Mouse (Mus musculus): ENCODE results near the gene Elmo3. TPM values are rescaled to one million over a fixed set of nuclear protein-coding genes. Genes with fewer than 3 reads are reported as not detected.

Gene Elmo3
- total RNA-seq (2021) (1 to 10 TPM; 5.3 to 6.5 TPM), polyA plus RNA-seq (2012; rRNA removed) (14.2 and 15.4 TPM in 2 replicates)
- long read RNA-seq, partial matches to known transcripts = 0 of 5 reads
- long read RNA-seq, other reads (novel, unspliced or antisense) = 3 of 5 reads

DNA sequence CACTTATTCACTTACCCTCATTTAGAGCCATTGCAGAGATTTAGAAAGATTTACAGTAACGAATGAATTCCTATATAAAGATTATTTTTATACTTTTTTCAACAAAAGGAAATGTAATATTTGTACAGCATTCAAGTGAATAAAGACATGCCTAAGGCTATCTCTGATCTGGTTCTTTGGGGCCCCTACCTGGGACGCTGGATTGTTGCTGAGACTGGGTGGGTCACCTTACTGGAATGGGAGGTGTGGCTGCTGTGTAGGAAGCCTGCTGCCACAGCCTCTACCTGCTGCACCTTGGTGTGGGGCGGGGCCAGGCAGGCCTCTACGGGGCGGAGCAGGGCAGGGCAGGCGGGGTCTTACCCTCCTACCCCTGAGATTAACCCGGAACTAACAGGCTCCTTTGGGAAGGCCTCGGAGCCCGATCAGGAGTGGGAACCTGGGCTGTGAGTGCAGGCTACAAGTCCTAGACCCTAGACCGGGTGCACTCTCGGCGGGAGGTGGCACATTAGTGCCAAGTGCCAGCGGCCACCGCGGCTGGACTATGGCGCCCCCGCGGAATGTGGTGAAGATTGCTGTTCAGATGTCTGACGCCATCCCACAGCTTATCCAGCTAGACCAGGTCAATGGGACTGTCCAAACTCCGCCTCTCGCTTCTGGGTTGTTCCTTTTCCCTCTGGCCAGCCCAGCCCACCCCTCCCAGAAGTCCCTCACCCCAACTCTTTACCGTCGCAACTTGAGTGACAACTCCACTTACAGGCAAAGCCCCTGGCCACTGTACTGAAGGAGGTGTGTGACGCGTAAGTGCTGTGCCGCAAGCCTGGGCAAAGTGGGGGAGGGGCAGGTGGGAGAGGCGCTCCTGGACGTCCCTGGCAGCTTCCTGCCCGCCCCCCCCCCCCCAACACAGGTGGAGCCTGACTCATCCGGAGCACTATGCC is at the start of gene Elmo3:
Gene Elmo3, plus strand, starts transcription at position 391 of the 935 bp plus-strand sequence.
- DNase-seq = peak; percentile 82

DNA sequence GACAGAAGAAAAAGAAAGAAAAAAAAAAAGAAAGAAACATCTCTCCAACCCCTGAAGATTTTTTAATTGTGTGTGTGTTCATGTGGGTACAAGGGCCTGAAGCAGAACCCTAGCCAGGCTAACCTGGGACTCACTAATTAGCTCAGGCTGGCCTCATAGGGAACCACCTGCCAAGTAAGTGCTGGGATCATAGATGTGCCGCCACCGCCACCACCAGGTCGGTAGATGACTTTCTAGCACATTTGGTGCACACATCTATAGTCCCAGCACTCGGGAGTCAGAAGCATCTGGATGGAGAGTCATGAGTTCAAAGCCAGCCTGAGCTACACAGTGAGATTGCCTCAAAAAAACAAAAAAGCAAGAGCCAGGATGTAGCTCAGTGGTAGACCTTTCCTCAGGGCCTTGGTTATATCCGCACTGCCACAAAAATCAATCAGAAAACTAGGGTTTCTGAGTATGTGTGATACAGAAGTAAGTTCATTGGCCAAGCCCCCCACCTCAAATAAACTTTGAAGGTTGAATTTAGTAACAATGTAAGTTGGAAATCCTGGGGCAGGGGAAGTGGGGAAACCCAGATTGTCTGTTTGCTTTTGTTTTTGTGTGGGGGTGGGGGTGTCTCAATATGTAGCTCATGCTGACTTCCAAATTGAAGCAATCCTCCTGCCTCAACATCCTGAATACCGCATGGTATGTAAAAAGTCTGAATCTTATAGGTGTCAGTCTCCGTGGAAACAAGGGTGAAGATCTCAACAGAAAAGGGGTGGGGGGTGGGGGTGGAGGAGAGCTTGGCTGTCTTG is 47.9 kb upstream of the Elmo3 start:
- no peak for DNase-seq

DNA sequence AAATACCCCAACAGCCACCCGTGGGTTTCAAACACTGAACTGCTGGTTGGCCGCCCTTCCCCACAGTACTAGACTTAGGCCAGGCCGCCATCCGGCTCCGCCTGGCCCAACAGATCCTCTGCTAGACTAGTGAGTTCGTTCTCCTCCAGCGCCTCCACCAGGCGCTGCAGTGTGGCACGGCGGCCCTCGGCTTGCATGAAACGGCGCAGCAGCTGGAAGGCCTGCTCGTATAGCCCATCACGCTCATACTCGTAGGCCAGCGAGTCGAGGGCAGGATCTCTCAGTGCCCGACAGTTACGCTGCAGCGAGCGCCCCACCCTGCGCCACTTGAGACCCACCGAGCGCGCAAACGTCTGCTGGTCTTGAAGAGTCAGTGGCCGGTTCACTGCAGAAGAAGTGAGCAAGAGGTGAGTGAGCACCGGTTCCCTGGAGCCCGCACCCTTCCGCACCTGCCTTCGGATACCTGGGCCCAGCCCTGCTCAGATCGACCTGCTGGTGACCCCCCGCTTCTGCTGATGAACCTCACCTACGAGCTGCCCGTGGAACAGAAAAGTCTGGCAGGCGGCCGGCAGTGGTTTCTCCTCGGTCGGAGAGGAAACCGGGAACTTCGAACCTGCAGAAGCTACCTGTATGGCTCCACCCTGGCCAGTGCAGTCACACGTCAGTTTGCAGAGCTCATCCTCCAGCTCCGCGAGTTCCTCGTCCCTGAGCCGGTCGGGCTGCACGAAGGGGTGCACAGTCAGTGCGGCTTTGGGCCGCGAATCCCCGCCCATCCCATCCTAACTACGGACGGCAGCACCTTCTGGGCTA is 46.3 kb upstream of the Elmo3 start:
- no peak for DNase-seq

DNA sequence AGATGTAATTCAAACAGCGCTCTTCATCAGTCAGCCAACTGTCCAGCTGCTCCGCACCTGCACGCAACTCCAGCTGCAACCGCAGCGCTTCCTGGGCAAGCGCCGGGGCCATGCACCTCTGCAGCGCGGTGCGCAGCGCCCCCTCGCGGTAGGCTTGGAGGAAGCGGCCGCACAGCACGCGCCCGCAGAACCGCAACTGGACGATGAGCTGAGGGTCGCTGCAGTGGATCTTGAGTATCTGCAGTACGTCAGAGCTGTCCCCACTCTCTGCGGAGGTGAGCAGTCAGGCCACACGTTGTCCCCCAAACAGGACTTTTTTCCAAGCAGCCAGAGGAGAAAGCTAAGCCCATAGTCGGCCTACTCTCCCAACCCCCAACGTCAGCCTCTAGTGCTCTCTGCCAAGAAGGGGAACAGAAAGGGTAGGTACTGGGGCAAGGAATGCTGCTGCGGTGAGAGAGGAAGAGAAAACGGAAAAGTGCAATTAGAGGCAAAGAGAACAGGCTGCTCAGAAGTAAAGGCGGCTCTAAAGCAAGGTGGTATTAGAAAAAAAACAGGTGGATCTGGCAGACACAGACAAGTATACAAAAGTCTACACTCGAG is 45.6 kb upstream of the Elmo3 start:
- peak; percentile 81 for DNase-seq

DNA sequence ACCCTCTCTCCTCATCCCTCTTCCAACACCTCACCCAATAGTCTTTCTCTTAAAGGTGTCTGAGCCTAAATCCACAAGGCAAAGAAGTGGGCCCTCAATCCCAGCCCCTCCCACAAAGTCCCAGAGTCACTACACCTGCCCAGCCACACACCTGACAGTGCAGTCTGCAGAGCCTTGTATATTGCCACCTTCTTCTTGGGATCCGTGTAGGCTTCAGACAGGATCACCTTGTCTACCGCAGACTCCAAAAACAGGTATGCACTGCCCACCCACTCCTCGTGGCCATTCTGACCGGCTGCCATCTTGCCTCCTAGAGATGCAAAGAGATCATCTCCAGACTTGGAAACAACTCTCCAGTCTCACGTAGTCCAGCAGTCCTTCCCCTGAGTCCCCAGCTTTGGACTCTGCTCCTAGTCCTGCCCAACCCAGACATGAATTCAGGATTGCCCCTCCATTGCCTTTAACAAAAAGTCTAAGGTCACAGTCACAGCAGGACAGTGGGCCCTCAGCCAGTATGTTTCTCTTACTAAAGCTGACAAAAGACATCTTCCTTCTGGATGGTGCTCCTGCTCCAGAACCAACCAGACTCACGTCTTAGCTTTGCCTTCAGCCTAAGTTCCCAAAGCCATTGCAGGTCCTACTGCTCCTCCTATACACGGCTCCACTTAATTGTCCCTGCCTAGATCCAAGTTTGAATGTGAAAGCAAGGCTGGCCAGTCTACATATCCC is 44.9 kb upstream of the Elmo3 start:
- no peak for DNase-seq

DNA sequence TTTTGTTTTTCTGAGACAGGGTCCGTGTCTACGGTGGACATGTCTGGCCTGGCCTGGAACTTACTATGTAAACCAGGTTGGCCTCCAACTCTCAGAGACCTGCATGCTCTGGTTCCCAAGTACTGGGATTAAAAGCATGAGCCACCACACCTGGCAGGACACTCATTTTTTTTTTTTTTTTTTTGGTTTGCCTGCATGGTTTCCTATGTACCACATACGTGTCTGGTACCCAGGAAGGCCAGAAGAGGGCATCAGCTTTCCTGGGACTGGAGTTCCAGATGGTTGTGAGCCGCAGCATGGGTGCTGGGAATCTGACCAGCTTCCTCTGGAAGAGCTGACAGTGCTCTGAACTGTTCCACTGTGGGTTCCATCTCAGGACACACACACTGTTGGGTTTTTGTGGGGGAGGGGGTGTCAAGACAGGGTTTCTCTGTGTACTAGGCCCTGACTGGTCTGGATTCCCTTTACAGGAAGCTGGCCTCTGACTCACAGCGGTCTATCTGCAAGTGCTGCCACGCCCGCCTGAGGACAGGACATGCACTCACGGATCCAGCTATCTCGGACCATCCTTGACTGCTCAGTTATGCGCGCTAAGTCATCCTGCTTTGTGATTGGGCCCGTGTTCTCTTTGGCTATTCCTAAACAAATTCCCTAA is 43.9 kb upstream of the Elmo3 start:
- DNase-seq = no peak

DNA sequence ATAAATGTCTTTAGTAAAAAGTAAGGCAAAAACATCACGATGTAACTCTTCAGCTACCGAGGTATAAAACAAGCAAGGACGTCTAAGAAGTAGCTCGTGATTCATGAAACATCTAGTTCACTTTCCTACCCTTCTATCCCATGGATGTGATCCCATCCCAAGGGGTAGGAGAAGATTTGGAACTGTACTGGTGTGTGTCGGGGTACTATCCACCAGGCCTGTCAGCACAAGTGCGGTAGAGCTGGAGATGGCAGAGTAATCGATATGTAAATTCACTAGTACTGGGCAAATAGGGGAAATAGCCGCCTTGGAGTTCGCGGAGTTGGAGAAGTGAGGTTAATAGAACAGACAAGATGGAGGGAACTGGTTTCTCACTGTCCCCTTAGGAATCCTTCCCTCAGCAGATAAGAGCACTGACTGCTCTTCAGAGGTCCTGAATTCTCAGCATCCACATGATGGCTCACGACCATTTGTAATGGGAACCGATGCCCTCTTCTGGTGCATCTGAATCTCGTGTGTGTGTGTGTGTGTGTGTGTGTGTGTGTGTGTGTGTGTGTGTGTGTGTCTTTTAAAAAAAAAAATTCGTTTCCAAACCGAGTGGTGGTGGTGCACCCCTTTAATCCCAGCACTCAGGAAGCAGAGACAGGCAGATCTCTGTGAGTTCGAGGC is 42.0 kb upstream of the Elmo3 start:
- no peak for DNase-seq

DNA sequence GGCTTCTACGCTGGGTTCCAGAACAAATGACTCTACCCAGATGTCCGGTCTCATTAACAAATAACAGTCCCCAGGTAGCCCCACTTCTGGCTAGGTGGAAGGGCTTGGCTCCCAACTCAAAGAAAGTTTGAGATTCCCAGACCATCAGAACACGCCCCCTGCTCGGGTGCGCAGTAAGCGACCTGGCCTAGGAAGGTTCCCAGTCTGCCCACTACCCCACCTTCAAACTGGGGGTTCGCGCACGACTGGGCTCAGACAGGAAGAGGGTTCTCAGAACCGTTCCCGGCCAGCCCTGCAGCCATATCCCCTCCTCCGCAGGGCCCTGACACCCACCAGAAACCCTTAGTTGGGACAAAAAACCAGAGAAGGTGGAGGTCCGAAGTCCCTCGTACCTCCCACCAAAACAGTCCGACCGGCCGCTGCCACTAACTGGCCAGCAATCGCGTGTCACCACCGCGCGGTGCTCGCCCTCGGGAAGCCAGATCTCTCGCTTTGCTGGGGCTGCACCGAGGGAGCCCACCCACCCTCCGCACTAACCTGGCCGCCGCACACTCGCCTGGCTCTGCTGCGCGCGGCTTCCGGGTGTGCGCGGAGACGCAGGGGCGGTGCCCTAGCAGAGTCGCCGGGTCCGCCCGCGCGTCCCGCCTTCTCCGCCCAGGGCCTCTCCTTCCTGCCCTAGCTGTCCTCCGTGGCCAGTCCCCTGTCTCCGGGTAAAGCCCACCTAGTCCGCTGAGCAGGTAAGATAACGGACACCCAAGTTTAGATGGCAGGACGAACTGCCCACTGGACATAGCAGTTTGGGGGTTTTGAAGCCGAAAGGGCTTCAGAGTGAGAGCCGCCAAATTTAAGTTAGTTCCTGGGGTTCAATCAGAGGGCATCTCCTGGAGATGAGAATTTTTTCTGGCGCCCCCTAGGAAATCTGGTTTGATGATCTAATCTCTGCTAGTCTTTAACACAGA is 41.1 kb upstream of the Elmo3 start, which contains the start of the genes Tradd and Fbxl8:
Gene Tradd, minus strand, starts transcription at position 586 of the 959 bp plus-strand sequence.
Gene Fbxl8, plus strand, starts transcription at position 625 of the 959 bp plus-strand sequence.
- peak; percentile 90 for DNase-seq

DNA sequence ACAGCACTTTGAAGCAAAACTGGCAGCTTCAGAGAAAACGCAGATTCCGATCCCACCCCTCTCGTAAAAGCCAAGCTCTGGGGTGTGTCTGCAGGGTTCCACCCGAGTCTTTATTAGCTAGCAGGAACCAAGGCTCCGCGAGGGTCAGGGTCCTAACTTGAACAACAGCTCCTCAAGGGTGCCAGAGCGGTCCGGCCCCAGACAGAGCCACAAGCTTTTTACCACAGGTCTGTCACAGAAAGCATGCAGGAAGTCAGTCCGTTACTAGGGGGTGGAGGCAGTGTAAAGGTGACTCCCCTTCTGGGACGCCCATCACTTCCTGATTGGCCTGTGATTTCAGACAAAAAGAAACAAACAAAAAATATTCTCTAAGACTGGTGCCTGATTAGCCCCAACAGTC is 40.3 kb upstream of the Elmo3 start:
- DNase-seq = no peak

DNA sequence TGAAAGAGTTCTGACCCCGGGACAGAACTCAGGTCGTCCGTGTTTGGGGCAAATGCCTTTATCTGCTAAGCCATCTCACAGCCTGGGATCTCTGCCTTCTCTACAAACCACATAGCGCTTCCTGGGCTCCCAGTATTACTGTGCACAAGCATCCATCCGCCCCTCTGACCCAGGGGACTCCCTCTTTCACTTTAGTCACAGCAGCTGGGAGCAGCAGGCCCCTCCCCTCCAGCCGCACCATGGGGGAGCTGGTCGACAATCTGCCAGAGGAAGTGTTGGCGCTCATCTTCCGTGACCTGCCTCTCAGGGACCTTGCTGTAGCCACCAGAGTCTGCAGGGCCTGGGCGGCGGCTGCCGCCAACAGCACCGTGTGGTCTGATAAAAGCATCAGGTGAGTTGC is 38.6 kb upstream of the Elmo3 start:
- DNase-seq = no peak

DNA sequence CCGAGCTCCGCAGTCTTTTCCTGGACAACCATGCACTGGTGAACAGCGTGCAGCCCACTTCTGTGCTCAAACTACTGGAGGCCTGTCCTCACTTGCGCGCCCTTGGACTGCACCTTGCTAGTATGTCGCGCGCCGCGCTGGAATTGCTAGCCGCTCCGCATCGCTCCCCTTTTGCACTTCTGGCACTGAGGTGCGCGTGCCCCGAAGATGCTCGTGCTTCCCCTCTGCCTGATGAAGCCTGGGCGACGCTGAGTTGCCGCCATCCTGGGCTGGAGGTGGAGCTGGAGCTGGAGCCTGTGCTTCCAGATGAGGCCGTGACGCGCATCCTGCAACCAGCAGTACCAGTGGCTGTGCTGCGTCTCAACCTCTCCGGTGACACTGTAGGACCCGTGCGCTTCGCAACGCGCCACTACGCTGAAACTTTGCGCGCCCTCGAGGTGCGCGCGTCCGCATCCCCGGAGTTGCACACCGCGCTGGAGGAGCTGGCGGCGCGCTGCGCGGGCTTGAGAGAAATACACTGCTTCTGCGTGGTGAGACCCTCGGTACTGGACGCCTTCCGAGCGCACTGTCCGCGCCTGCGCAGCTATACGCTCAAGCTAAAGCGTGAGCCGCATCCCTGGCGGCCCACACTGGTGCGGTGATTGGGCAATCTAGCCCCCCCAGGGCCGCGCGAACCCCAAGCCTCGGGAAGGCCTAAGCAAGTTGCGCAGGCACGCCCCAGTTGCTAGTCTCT is 36.9 kb upstream of the Elmo3 start:
- DNase-seq = peak; percentile 42

DNA sequence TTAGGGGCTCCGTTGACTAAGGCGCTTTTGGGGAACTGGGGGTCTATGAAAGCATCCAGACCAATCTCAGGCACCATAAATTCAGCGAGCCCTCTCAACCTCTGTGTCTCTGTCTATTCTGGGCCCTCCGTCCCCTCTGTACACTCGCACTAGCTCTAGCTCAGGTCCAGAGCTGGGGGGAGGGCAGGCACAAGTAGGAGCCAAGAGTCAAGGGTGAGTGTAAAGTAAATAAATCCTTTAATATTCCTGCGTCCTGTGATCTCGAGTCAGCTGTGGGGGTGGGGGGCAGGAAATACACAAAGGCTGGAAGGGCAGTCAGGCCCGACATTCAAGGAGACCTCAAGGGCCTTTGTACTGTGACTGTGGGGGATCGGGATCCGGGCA is 36.3 kb upstream of the Elmo3 start:
- DNase-seq = peak; percentile 34

DNA sequence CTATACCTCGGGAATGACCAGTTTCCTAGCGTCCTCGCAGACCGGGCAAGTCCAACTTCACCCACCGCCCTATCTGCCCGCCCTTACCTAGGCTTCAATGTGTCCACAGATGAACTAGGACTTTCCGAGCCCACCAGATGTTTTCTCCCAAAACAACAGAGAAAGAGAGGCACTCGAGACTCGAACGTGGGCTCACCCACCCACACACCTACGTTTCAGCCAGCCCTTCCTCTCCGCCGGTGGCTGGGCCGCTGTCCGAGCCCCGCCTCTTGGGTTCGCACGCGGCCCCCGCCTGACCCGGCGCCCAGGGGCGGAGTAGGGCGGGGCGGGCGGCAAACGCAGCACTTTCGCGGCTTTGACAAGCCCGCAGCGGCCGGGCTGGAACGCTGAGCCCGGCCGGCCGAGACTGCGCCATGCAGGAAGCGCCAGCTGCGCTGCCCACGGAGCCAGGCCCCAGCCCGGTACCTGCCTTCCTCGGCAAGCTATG is 35.9 kb upstream of the Elmo3 start, which contains the start of gene Hsf4:
Gene Hsf4, plus strand, starts transcription at position 341 of the 487 bp plus-strand sequence.
- peak; percentile 87 for DNase-seq

DNA sequence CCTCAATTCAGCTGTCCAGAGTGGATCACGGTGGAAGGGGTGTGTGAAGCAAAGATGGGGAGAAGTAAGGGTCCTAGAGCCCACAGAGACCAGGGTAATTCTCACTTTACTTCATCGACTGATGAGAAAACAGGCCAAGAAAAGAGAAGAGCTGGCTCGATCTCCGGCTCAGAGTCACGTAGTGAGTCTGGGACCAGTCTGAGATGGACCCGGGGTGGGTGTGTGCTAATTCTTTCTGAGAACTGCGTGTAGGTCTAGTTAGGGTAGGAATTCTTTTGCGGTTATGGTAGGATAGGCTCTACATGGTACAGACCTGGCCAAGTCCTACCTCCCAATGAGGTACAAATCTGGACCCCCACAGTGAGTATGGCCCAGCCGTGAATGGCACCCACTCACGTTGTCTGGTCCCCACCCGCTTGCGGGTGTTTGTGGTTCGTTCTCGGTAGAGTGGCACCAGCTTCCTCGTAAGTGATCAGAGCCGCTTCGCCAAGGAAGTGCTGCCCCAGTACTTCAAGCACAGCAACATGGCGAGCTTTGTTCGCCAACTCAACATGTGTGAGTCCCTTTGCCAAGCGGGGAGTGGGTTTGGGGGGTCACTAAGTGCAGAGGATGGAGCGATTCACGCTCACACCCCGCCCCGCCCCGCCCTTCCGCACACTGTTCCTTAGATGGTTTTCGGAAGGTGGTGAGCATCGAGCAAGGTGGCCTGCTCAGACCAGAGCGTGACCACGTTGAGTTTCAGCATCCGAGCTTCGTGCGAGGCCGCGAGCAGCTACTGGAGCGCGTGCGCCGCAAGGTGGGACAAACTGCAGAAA is 35.1 kb upstream of the Elmo3 start:
- no peak for DNase-seq

DNA sequence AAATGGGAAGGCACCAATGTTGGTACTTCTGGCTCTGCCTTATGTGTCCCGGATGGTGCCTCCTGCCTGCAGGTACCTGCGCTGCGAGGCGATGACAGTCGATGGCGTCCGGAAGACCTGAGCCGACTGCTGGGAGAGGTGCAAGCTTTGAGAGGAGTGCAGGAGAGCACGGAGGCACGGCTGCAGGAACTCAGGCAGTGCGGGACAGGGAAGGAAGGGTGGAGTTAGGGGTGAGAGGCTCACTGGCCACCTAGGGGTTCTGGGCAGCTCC is 34.5 kb upstream of the Elmo3 start:
- no peak for DNase-seq

DNA sequence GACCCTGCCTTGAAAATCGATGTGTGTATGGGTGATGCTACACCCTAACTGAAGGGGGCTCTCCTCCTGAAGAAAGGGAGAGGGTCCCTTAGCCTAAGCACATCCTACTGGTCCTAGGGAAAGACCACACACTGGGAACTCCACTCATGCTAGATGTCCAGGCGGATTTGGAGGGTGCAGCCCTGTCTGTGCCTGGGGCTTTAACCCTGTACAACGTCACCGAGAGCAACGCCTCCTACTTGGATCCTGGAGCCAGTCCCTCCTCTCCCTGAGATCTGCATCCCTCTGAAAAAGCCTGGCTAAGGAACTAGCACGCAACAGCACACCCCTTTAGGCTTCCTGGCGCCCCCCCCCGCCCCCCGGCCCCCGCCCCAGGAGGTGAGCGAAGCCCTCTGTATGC is 30.0 kb upstream of the Elmo3 start:
- DNase-seq = no peak

DNA sequence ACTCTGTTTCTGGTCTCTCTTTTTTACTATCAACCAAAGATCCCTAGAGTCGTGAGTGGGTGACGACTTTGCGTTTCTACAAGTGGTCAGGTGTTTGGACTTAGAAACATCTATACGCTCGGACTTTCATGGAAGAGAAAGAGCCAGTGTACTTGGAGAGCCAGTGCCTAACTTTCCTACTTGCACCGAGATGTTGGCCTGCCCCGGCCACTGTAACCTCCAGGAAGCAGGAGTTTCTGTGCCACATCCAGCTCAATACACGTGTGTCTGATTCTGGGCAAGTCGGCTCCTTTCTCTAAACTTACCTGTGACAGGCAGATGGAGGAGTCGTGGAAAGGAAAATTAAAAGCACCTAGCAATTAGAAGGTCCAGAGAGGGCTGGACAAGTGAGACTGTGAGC is 29.6 kb upstream of the Elmo3 start, which contains the start of gene Nol3:
Gene Nol3, plus strand, starts transcription at position 301 of the 400 bp plus-strand sequence.
- DNase-seq = no peak

Data from adrenal gland, adult 2 months (tissue).